Mouse (Mus musculus) CD4-positive naive resting alpha-beta T cell, adult 57 days (primary cell): ENCODE measurements around the gene Uqcrfs1. TPM values are rescaled to one million over a fixed set of nuclear protein-coding genes. Genes with fewer than 3 reads are reported as not detected.

Experiments used
- total RNA-seq: library from RNA; stranded (reverse); gene quantifications from one replicate; pipeline ENCODE4 v1.2.4, GENCODE M21; 2023

Gene Uqcrfs1
- 84.6 TPM for total RNA-seq

GRCm38 (mm10) chr13:30544856-30545604 lies at the start of gene Uqcrfs1:
Gene Uqcrfs1 (minus strand): TSS chr13:30545362.

Other genes starting within 250 kb of the Uqcrfs1 start
- gene Agtr1a, start 208.9 kb downstream of the Uqcrfs1 start, total RNA-seq, result not detected
- 3.4 TPM for gene Dusp22, start 114.6 kb upstream of the Uqcrfs1 start, total RNA-seq
- gene Irf4, start 203.9 kb upstream of the Uqcrfs1 start, total RNA-seq, result 34.6 TPM